Mouse (Mus musculus) left cerebral cortex, adult 11 months (tissue): ENCODE measurements around the gene Nkiras1.
A peak's percentile ranks its signal among the peaks of the same experiment; 100 is the strongest.
"Not testable (repeated sequence)": the region's sequence is repeated elsewhere in the genome, so short reads cannot be mapped to it uniquely, and the experiment has no call there.

Experiments used
- DNase-seq: peaks from one replicate; pipeline ENCODE4 v3.0.0; 2022; ENCODE audit warnings: low spot score

The Nkiras1 gene

DNA sequence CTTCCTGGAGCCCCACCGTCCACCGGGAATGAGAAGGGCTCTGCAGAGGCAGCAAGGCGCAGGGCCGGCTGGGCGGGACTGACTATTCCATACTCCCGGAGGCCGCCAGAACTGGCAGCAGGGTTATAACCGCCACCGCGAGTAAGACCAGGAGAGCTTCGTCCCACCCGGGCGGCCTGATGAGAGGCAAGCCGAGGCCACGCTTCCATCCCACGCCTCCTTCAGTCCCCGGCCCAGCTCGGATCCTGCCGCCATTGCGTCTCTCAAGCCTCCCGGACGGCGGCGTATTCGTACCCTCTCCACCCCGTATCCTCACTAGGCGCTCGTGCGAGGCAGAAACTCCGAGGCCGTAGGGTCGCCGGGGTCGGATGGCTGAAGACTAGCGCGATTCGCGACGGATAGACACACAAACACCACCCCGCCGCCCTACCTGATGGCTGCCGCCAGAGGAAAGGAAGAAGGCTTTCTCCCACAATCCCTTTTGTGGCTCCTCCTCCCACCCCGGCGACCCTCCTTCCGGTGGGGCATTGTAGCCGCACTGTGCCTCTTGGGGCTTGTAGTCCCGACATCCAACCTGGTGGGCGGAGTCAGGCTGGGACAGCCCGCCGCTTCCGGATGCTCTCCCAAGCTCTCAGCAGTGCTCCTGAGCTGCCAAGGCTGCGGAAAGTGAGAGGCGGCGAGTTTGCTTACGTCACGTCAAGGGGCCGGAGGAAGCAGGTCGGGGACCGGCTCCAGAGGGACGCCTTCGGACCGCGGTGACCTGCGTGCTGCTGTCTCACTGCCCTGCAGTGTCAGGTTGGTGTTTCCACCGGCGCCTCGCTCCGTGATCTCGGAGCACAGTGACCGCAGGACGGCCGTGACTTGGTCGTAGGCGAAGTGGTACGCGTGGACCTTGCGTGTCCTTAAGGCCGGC lies at the start of gene Nkiras1, which contains the start of gene Rpl15:
Gene Nkiras1, plus strand, starts transcription at position 608 of the 913 bp plus-strand sequence.
Gene Rpl15, minus strand, starts transcription at position 863 of the 913 bp plus-strand sequence.
- peak; percentile 97 for DNase-seq

DNA sequence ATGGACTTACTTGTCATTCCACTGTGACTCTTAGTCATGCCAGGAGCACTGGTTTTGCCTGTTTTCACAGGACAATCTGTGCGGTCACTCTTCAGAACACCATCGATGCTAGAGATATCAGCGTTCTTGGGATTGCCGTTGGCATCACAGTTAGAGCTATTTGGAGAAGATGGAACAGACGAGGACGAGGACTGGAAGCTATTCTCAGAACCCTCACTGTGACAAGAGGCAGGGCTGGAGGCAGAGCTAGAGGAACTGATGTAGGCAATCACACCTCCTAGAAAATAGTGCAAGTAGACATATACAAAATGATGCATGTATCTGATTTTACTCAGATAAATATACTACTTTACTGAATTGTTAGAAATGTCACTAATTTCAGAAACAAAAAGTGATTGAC lies 49.0 kb upstream of the Nkiras1 start:
- DNase-seq: no peak

DNA sequence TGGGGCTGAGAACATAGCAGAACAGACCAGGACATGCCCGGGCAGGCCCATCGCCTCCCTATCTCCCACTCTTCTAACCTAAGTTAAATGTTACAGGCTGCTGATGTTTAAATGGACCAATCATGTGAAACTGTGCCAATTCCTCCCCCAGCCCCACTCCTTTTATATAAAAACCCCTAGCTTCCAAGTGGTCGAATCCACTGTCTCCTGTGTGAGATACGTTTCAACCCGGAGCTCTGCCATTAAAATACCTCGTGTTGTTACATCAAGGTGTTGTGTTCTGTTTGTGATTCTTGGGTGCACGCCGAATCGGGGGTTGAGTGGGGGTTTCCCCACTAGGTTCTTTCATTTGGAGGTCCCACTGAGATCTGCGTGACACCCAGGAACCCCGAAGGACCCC lies 45.5 kb upstream of the Nkiras1 start:
- not testable (repeated sequence) for DNase-seq

DNA sequence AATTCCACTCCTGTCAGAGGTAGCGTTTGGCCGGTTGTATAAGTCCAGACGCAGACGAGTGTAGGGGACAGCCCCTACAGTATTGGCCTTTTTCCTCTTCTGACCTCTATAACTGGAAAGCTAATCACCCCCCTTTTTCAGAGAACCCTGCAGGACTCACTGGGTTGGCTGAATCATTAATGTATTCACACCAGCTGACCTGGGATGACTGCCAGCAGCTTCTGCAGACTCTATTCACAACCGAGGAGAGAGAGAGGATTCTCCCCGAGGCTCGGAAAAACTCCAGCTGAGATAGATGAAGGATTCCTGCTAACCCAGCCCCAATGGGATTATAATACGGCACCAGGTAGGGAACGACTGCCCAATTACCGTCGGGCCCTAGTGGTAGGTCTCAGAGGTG lies 44.8 kb upstream of the Nkiras1 start:
- DNase-seq: not testable (repeated sequence)

DNA sequence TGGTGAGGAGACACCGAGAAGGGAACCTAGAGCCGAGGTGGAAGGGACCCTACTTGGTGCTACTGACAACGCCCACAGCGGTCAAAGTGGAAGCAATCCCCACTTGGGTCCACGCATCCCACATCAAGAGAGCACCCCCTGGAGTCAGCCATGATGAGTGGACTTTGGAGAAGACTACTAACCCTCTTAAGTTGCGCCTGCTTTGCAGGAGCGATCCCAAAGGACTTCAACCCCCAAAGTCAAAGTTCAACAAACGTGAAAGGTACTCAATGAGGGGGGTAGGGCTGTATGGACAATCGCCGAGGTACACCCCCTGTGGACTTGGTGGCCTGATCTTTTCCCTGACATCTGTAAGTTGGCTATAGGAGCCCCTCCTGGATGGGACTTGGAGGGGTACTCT lies 41.2 kb upstream of the Nkiras1 start:
- not testable (repeated sequence) for DNase-seq

DNA sequence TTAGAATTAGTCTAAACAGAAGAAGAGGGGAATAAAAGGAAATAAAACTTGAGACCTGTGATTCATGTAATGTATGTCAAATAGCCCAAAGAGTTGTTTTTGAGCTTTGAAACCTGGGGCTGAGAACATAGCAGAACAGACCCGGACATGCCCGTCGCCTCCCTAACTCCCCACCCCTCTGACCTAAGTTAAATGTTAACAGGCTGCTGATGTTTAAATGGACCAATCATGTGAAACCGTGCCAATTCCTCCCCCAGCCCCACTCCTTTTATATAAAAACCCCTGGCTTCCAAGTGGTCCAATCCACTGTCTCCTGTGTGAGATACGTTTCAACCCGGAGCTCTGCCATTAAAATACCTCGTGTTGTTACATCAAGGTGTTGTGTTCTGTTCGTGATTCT lies 39.1 kb upstream of the Nkiras1 start:
- DNase-seq: not testable (repeated sequence)

DNA sequence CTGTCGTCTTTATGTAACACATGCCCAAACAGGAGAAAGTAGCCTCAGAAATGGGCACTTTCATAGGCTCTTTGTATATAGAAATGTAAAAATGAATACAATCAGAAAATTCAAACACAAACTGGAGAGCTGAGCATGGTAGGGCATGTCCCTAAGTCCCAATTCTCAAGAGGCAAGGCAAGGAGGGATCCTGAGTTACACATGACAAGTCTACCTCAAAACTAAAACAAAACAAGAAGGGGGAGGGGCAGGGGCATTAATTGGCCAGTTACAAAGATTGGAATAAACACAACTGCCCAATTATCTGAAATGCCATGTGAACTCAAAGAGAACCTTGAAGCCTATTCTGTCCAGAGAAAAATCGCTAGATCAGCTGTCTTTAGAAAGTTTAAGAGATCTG lies 37.9 kb upstream of the Nkiras1 start:
- DNase-seq: no peak

DNA sequence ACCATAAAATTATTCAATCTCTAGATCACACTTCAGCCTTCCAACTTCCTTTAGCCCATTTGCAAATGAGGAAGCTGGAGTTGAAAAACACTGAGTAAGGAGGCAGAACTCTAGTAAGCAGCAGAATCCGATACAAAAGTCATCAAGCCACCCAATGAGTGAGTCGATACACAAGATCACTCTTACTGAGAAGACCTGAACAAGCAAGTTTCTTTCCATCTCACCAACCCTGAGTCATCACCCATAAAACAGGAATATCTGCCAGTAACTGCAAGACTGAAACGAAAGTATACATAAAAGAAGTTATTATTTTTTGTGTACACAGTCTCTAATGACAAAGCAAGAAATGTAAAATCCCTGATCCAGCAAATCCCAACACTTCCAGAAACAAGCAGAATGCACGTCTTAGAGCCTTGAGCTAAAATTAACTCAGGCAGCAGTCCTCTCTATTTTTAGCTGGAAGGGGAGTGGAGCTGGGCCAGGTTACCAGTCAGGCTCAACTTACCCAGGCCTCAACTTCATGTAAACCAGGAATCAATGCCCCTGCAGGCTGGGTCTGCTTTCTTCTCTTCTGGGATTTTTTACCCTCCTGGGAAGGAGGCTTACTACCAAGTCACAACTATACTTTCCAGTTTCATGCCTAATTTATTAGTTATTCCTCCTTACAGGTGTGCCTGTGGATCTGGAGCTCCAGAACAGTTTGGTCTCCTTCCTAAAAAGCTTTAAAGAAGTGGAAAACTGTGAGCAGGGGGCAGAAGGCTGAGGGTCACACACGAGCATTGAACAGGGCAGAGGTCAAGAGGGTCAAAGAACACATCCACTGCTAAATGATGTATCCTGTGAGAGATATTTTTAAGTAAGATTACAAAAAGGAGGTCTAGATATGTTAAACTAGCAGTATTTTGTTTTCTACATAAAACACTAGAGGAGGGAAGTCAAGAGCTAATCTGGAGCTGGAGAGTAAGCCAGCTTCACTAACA lies 36.7 kb upstream of the Nkiras1 start:
- DNase-seq: no peak

DNA sequence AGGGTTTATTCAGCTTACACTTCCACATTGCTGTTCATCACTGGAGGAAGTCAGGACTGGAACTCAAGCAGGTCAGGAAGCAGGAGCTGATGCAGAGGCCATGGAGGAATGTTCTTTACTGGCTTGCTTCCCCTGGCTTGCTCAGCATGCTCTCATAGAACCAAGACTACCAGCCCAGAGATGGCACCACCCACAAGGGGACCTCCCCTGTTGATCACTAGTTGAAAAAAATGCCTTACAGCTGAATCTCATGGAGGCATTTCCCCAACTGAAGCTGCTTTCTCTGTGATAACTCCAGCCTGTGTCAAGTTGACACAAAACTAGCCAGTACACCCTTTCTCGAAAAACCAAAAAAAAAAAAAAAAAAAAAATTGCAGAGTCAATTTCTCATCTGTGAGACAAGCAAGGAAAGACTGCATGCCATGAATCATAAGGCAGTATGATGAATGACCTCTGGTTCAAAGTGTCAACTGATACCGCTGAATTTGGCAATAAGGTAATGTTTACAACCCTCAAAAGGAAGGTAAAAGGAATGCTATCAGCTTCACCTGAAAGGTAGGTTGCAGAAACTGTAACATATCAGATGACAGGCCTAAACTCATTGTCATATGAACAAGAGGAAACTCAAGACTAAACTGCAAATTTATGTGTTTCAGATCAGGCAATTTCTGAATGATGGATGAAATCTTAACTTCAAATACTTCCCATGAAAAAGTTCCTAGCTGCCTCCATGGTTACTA lies 34.3 kb upstream of the Nkiras1 start:
- not testable (repeated sequence) for DNase-seq

DNA sequence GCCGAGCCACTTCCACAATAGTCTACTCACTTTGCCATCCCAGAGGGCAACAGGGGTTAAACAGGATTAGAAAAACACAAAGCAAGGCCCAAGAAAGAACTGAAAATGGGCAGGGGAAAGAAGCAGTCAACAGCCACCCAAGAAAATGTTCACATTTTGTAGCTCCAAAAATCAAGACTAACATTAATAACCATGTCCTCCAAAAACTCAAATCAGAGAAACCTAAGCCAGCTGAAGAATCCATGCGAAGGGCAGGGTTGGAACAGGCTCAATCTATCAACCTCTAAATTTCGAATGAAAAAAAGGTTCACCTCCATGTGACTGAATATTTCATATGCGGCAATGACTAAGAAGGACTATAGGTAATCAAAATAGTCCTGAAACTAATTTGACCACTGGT lies 33.6 kb upstream of the Nkiras1 start:
- no peak for DNase-seq

DNA sequence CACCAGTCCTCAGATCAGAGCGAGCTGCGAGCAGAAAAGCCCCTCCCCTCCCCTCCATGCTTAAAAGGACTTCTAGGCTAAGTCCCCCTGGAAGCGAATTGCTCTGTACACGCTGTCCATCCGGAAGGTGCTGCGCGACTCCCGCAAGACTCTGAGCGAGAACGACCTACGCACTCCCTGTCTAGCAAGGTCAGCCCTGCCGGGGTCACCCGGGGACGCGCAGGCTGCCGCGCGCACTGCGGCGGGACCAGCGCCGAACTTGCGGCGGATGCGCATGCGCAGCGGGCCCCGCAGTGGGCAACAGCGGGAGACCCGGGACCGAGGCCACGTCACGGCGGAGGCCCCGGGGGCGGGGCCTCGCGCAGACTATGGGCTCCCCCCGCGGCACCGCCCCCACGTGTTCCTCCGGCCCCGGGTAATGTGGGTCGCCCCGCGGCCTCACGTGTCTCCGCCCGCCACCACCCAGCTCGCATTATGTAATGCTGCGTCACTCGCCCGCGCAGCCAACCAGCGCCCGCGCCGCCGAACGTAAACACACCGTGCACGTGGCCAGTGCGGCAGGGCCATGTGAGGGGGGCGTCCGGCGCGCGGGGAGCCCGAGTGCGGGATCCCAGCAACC lies 32.7 kb upstream of the Nkiras1 start:
- peak; percentile 97 for DNase-seq

DNA sequence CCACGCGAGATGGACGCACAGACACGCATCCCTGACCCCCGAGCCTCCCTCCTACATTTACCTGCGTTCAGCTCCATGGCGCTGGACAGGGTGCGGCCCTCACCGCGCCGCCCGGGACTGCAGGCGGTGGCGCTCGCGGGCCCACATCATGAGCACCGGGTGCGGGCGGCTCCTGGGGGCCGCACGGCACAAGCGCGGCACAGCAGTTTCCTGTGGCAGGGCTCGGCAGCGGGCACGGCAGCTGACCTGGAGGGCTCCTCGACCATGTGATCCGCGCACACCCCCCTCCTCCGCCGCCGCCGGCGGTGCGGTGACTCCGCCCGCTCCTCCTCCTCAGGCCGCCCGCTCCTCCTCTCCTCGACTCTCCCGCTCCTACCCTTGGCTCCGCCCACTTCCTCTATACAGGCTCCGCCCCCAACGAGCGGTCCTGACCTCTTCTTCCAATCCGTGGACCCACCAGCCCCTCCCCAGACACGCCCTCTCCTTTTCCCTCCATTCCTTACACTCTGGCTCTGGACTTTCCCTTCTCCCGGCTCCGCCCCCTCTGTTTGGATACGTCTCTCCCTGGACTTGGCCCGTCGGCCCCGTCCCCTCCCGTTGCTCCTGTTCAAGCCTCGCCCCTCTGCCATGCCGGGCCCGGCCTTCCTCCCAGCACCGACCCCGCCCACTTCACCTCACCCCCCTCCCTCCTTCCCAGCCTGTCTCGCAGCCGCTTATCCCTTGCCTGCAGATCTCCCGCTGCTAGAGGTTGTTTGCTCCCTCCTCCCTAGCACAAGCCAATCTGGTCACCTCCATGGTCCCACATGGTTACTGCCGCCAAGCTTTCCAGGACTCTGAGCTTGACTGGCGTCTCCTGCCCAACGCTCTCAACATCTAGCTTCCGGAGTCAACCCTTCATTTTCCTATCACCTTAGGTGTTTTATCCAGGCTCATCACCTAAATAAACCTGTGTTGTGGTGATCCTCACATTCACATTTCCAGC lies 31.9 kb upstream of the Nkiras1 start, which contains the start of gene Nr1d2:
Gene Nr1d2, minus strand, starts transcription at position 378 of the 982 bp plus-strand sequence.
- DNase-seq: peak; percentile 99

DNA sequence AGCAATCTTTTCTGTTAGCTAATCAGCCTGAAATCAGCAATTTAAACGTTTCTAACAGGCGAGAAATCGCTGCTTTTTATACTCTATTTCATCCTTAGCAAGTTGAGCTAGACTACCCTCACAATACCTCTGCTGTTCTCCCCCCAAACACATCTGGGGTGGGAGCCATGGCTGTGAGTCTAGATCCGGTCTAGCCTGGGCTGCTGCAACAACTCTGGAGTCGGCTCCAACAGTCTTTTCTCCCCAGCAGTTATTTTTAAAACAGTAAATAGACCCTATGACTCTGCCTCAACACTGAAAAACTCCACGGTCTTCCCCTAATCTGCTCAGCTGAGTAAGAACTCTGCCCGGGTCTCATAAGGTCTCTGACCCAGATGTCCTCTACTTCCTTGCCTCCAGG lies 30.8 kb upstream of the Nkiras1 start:
- DNase-seq: no peak

DNA sequence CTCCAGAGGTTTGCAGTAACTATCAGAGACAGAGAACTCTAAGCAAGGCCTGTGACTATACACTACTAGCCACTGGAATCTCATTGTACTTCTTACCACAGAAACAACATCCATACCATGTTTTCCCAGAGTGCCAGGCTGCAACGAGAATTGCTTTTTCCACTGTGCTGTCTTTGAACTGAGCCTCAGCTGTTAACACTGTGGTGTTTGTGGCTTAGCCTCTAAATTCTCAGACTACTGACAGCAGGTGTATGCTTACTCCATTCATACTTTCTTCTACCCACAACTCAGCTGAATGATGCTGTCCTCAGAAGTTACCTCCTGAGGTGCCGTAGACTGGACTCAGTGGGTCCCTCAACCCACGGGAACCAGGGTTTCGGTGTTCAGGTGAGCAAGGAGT lies 29.1 kb upstream of the Nkiras1 start:
- DNase-seq: no peak

DNA sequence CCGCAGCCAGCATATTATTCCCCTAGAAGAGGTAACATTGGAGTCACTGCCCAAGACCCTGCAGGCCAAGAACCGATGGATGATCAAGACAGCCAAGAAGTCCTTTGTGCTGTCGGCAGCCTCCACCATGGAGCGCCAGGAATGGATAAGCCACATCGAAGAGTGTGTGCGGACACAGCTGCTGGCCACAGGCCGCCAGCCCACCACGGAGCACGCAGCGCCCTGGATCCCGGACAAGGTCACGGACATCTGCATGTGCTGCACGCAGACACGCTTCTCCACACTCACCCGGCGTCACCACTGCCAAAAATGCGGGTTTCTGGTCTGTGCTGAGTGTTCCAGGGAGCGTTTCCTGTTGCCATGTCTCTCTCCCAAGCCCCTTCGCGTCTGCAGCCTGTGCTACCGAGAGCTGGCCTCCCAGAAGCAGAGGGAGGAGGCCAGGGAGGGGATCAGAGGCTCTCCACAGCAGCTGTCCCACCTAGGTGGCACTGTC lies 28.3 kb upstream of the Nkiras1 start:
- no peak for DNase-seq

DNA sequence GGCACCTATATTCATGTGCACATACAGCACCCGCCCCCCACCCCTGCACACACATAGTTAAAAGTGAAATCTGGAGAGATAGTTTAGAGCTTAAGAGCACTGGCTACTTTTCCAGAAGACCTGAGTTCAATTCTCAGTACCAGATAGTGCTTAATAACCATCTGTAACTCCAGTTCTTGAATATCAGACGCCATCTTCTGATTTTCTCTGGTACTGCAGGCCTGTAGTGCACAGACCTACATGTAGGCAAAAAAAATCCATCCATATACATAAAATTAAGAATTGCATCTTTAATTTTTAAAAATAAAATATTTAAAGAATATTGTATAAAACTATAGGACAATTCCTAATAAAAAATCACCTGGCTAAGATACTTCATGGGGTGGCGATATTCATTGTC lies 9.7 kb upstream of the Nkiras1 start:
- no peak for DNase-seq

DNA sequence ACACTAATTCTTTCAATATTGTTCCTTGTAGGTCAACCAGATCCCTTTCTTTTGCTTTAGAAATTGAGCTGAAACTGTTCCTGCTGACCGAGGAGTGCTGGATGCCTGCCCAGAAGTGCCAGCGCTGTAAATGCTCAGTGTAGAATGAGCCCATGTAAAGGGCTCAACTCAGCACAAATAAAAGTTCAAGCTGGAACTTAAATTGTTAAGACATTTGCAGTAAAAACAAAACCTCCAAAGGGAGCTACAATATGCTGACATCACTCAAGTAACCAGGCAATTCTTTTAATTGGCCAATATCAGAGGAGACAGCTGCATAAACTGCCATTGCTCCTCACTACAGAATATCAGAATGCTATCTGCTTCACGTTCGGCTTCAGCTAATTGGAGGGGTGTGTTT lies 7.5 kb upstream of the Nkiras1 start:
- no peak for DNase-seq

DNA sequence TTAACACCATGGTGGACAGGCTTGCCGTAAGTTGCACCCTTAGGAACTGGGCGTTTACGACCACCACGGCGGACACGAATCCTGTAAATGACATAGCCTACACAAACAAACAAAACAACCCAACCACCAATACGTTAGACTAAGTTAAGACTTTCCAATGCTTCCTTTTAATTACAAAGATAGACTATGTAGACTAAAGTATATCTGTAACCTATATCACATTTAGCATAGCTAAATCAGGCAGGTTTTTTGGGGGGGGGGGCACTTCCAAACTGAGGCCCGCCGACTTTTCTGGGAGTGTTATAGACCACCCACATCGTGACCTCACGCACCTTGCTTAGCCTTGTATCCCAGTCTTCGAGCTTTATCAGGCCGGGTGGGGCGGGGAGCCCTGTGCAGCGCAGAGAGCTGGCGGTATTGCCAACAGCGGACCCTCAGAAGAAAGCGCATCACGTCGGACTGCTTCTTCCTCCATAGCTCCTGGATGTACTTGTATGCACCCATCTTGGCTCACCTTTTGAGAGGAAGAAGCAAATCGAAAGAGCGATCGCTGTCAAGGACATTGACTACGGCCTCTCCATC lies 898 bp upstream of the Nkiras1 start:
- DNase-seq: not testable (repeated sequence)

DNA sequence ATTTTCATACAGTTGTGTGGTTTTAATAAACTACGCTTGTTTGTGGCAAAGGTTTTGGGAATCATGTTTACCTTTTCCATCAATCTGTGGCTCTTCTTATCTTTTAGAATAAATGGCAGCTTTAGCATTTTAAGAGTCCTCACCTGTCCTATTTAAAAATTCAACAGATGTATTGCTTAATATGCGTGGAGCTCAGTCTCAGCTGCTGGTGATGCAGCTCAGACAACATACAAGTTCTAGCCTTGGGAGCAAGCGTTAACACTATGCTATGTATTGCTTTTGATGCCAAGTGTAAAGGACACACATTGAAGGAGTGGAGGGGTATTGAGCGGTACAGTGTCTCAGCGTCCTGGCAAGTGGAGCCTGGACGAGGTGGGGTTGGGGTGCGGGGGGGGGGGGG lies 730 bp downstream of the Nkiras1 start:
- no peak for DNase-seq

DNA sequence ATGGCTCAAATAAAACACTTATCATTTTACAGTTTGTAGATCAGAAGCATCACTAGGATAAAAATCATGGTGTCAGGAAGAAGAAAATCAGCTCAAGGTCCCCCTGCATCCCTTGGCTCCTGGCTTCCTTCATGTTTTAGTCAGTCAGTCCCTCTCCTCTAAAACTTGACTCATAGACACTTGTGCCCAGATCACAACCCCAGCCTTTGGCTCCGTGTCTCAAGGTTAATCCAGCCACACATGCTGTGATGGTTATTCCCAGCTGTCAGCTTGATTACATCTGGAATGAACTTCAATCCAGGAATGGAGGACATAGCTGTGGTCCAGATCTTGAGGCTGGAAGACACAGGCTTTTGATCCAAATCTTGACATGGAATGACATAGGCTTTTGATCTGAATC lies 3.6 kb downstream of the Nkiras1 start:
- DNase-seq: no peak
